Mouse (Mus musculus): ENCODE data around the gene Tspan1. TPM values are rescaled to one million over a fixed set of nuclear protein-coding genes. Genes with fewer than 3 reads are reported as not detected.

Gene Tspan1
- 2.1 and 6.4 TPM in 2 replicates for polyA plus RNA-seq (2015; fragmentation: Nextera tagmentation; extraction: Ambion mirVana)

GRCm38 (mm10) chr4:116167404-116167803, at the start of gene Tspan1:
Tspan1 (minus strand) TSS chr4:116167601.
- peaks cover 21% of the 10 kb centered on the region for H3K4me1 ChIP-seq
- H3K4me3 ChIP-seq (replicated peaks), result no peak within 1 kb of the TSS
- H3K36me3 ChIP-seq, result no peaks in the 10 kb centered on the region
- H3K9ac ChIP-seq, result no peak within 1 kb of the TSS
- 37% methylated on average over 7 of the region's 7 CpGs for WGBS
- no peaks in the 10 kb centered on the region for H3K9me3 ChIP-seq (replicated peaks)
- H3K27ac ChIP-seq, result no peak within 1 kb of the TSS
- no peak within 1 kb of the TSS for H3K4me2 ChIP-seq
- no peak for ATAC-seq (replicated peaks; ENCODE audit: low FRiP score)
- no peaks in the 10 kb centered on the region for H3K27me3 ChIP-seq

DNA sequence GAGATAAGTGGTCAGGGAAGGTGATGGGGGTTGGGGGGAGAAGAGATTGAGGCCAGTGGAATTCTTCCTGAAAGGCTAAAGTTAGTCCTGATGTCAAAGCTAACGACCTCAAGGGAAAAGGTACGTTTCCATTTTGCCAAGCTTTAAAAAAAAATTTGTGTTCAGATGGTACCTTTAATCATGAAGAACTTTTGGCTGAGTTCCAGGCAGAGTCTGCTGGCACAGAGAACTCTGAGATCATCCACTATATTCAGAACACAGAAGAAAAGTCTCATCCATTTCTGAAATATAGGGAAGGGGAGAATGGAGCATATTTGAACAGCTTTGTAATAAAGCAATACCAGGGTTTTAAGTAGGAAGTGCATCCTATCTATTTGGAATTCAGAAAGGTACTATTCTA, 49.6 kb upstream of the Tspan1 start:
- no peak overlapping the region for H3K4me3 ChIP-seq (replicated peaks)
- H3K4me1 ChIP-seq, result peaks cover 11% of the 10 kb centered on the region
- no peaks in the 10 kb centered on the region for H3K27me3 ChIP-seq
- no peak overlapping the region for H3K27ac ChIP-seq
- no peak for ATAC-seq (replicated peaks; ENCODE audit: low FRiP score)
- H3K9ac ChIP-seq, result no peak overlapping the region
- no peak overlapping the region for H3K4me2 ChIP-seq
- no peaks in the 10 kb centered on the region for H3K9me3 ChIP-seq (replicated peaks)
- 51% methylated on average over 2 of the region's 2 CpGs for WGBS
- H3K36me3 ChIP-seq, result no peaks in the 10 kb centered on the region

DNA sequence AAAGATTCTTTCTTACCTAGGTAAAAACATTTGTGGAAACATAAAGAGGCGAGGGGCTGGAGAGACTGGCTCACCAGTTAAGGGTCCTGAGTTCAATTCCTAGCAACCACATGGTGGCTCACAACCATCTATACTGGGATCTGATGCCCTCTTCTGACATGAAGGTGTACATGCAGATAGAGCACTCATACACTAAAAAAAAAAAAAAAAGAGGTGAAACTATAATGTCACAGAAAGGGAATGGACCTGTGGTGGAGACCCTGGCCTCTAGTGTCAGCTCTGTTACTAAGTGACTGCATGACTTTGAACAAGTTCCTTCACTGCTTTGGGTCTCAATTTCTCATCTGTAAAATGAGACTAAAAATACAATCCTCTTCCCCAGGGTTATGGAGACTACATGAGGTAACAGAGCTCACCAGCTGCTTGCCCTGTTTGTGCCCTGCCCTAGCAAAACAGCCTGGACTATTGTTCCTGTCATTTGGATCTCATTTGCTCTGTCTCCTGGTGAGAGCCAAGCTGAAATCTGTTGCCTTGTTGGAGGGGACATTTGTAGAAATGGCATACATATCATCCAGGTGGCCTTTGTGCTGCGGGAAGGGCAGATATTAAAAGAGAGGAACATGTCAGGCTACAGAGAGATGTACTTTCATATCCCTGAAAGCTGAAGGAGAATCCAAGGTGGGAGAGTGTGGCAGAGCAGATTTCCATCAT, 48.6 kb upstream of the Tspan1 start:
- Histone ChIP-seq H3K4me1 (peaks cover 11% of the 10 kb centered on the region), H3K4me2 (no peak overlapping the region), H3K36me3 (no peaks in the 10 kb centered on the region), H3K4me3 (replicated peaks) (no peak overlapping the region), H3K27me3 (no peaks in the 10 kb centered on the region), H3K9ac (no peak overlapping the region), H3K27ac (no peak overlapping the region), H3K9me3 (replicated peaks) (no peaks in the 10 kb centered on the region)
- whole genome bisulfite sequencing, result 87% methylated on average over 2 of the region's 2 CpGs
- no peak for ATAC-seq (replicated peaks; ENCODE audit: low FRiP score)

GRCm38 (mm10) chr4:116208891-116209290, 41.5 kb upstream of the Tspan1 start:
- H3K9ac ChIP-seq, result no peak overlapping the region
- no peaks in the 10 kb centered on the region for H3K36me3 ChIP-seq
- H3K4me2 ChIP-seq, result no peak overlapping the region
- no peak overlapping the region for H3K4me3 ChIP-seq (replicated peaks)
- 88% methylated on average over 1 of the region's 1 CpGs for WGBS
- no peaks in the 10 kb centered on the region for H3K4me1 ChIP-seq
- no peak overlapping the region for H3K27ac ChIP-seq
- no peaks in the 10 kb centered on the region for H3K9me3 ChIP-seq (replicated peaks)
- H3K27me3 ChIP-seq, result no peaks in the 10 kb centered on the region
- ATAC-seq (replicated peaks; ENCODE audit: low FRiP score), result no peak

GRCm38 (mm10) chr4:116206531-116206930, 39.1 kb upstream of the Tspan1 start:
- 63% methylated on average over 4 of the region's 4 CpGs for WGBS
- Histone ChIP-seq H3K27ac (no peak overlapping the region), H3K4me1 (no peaks in the 10 kb centered on the region), H3K36me3 (no peaks in the 10 kb centered on the region), H3K9ac (no peak overlapping the region), H3K9me3 (replicated peaks) (no peaks in the 10 kb centered on the region), H3K4me2 (no peak overlapping the region), H3K4me3 (replicated peaks) (no peak overlapping the region), H3K27me3 (no peaks in the 10 kb centered on the region)
- ATAC-seq (replicated peaks; ENCODE audit: low FRiP score), result no peak

DNA sequence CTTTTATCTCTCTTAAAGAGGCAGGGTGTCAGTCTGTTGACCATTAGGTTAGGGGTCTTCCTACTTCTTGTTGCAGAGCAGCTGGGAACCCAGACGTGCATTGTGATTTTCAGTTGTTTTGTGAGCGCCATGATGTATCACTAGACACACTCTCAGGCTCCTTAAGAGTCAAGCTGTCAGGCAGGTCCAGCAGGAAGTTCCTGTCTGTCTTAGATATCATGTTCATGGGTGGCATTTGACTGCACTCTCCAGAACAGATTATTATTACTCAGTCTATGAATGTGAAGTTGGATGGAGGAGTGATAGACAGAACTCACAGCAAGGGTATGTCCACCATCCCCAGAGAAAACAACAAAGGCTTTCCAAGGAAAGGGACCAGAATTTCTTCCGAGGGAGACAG, 37.0 kb upstream of the Tspan1 start:
- no peaks in the 10 kb centered on the region for H3K36me3 ChIP-seq
- H3K4me1 ChIP-seq, result no peaks in the 10 kb centered on the region
- no peaks in the 10 kb centered on the region for H3K27me3 ChIP-seq
- H3K4me3 ChIP-seq (replicated peaks), result no peak overlapping the region
- no peak overlapping the region for H3K9ac ChIP-seq
- no peaks in the 10 kb centered on the region for H3K9me3 ChIP-seq (replicated peaks)
- H3K27ac ChIP-seq, result no peak overlapping the region
- no peak overlapping the region for H3K4me2 ChIP-seq
- 59% methylated on average over 3 of the region's 3 CpGs for WGBS
- ATAC-seq (replicated peaks; ENCODE audit: low FRiP score), result no peak

GRCm38 (mm10) chr4:116198422-116198821, 31.0 kb upstream of the Tspan1 start:
- no peak overlapping the region for H3K4me2 ChIP-seq
- H3K9me3 ChIP-seq (replicated peaks), result no peaks in the 10 kb centered on the region
- no peak overlapping the region for H3K4me3 ChIP-seq (replicated peaks)
- no peaks in the 10 kb centered on the region for H3K4me1 ChIP-seq
- no peaks in the 10 kb centered on the region for H3K36me3 ChIP-seq
- ATAC-seq (replicated peaks; ENCODE audit: low FRiP score), result no peak
- no peaks in the 10 kb centered on the region for H3K27me3 ChIP-seq
- no peak overlapping the region for H3K27ac ChIP-seq
- WGBS, result 68% methylated on average over 2 of the region's 2 CpGs
- H3K9ac ChIP-seq, result no peak overlapping the region

DNA sequence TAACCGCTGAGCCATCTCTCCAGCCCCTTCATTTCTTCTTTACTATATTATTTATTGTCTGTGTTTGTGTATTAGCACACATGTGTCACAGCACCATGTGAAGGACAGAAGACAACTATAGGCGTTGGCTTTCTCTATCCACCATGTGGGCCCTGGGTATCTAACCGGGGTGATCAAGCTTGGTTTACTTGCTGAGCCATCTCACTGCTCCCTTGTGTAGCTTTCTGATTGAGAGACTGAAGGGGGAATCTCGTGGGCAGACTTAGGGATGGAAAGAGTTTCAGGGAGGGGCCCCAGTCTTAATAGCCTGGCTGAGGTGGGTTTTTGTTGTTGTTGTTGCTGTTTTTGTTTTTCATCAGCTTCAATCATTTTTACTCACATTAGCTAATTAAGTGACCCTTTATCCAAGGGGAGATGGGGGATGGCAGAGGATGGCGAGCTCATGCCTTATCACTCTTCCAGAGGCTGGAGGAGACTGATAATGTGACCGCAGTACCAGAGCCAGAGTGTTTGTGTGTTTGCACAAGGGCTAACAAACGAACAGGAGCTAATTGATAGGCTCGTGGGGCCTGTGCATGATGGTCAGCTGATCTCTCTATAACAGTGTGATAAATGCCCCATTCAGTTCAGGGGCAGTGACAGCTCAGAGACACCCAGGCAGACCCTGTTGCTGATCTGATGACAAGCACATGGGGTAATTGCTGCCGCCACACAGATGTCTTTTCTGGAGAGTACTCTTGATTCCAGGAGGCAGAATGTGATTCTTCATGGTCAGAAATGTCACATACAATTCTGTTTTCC, 26.4 kb upstream of the Tspan1 start:
- 62% methylated on average over 9 of the region's 9 CpGs for WGBS
- Histone ChIP-seq H3K27ac (no peak overlapping the region), H3K27me3 (no peaks in the 10 kb centered on the region), H3K4me1 (0 out of 2 replicates have a peak, but pooled peaks cover 4% of the 10 kb centered on the region), H3K4me3 (replicated peaks) (no peak overlapping the region), H3K4me2 (no peak overlapping the region), H3K36me3 (no peaks in the 10 kb centered on the region), H3K9ac (no peak overlapping the region), H3K9me3 (replicated peaks) (no peaks in the 10 kb centered on the region)
- ATAC-seq (replicated peaks; ENCODE audit: low FRiP score), result 0 out of 2 replicates have a peak, but pooled peaks have one; percentile 43

DNA sequence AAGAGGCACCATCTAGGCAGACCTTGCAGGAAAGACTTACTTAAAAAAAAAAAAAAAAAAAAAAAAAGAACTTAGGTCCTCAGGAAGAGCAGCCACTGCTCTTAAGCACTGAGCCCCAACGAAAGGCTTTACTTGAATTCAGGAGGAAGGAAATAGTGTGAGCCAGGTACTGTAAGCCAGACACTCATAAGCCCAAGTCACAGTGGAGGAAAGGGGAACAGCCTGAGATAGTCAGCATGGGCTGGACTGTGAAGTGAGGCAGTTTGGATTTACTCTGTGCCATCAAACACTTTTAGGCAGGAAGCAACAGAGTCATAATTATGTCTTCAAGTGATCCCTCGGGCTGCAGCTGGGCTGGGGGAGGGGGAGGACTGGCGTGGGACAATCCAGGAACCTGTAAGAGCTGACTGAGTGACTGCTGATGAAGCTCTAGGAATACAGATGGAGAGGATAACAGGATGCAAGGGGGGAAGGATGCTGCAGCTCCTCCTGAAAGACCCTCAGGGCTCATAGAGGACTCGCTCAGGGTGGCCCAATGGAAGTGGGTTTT, 25.0 kb upstream of the Tspan1 start:
- Histone ChIP-seq H3K4me3 (replicated peaks) (no peak overlapping the region), H3K4me1 (0 out of 2 replicates have a peak, but pooled peaks cover 4% of the 10 kb centered on the region), H3K9ac (no peak overlapping the region), H3K27me3 (no peaks in the 10 kb centered on the region), H3K36me3 (no peaks in the 10 kb centered on the region), H3K4me2 (no peak overlapping the region), H3K9me3 (replicated peaks) (no peaks in the 10 kb centered on the region), H3K27ac (no peak overlapping the region)
- 22% methylated on average over 4 of the region's 4 CpGs for WGBS
- no peak for ATAC-seq (replicated peaks; ENCODE audit: low FRiP score)

DNA sequence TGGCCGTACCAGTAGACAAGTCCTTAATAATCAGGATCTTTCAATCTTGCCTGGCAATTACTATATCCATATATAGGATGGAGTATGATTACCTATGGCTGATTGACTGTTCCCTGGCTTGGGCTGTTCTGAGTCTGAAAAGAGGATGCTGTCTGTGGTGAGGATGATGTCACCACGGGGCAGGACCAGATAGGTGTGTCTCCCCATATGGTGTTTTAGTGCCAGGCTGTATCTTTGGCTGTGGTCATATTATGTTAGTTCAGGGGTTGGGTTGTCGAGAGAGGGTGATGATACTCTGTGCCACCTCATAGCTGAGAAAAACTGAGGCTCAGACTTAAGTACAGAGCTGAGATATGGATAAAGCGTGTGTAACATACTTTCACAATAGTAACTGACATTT, 17.7 kb upstream of the Tspan1 start:
- no peaks in the 10 kb centered on the region for H3K9me3 ChIP-seq (replicated peaks)
- no peak overlapping the region for H3K27ac ChIP-seq
- WGBS, result 89% methylated on average over 4 of the region's 4 CpGs

DNA sequence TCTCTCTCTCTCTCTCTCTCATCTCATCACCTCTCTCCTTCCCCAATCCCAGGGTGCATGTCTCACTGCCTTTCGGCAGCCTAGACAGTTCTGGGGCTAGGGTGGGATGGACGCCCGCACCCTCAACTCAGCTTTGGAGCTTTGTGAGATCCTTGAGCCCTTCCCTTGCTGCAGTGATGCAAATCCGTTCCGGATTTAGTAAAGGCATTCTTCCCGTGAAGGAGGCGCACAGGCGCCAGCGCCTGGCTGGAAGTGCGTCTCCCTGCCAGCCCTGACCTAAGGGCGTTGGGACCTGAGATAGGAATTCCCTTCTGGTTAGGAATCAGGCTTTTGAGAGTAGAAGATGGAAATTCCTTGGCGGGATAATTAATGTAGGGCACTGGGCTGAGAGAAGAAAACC, 15.3 kb upstream of the Tspan1 start:
- H3K27me3 ChIP-seq, result no peaks in the 10 kb centered on the region
- H3K36me3 ChIP-seq, result no peaks in the 10 kb centered on the region
- no peaks in the 10 kb centered on the region for H3K9me3 ChIP-seq (replicated peaks)
- H3K4me2 ChIP-seq, result peak overlapping the region; percentile 44
- ATAC-seq (replicated peaks; ENCODE audit: low FRiP score), result no peak
- 9% methylated on average over 12 of the region's 12 CpGs for WGBS
- H3K9ac ChIP-seq, result peak overlapping the region; percentile 30; the same call in 1 of the 2 replicates
- H3K4me3 ChIP-seq (replicated peaks), result no peak overlapping the region; the same call in 1 of the 2 replicates
- H3K4me1 ChIP-seq, result peaks cover 17% of the 10 kb centered on the region
- peak overlapping the region; percentile 24; the same call in 1 of the 2 replicates for H3K27ac ChIP-seq

More for the DNA sequence above, 17.7 kb upstream of the Tspan1 start:
- Histone ChIP-seq H3K4me1 (peaks cover 14% of the 10 kb centered on the region), H3K4me2 (no peak overlapping the region), H3K27me3 (no peaks in the 10 kb centered on the region), H3K36me3 (no peaks in the 10 kb centered on the region), H3K9ac (no peak overlapping the region), H3K4me3 (replicated peaks) (no peak overlapping the region)
- ATAC-seq (replicated peaks; ENCODE audit: low FRiP score), result no peak

DNA sequence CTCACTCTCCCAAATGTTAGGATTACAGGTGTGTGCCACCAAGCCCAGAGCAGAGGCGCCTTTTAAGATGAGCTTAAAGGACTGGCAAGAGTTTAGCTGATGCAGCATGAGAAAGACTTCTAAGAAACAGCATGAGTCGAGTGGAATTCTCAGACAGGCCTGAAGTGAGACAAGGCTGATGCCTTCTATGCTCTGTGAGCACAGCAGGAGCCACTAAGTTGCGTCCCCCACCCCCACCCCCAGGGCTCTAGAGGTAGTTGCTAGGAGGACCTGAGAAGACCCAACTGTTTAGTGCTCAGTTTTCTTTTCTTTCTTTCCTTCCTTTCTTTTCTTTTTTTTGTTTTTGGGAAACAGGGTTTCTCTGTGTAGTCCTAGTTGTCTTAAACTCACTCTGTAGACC, 14.7 kb upstream of the Tspan1 start:
- H3K9me3 ChIP-seq (replicated peaks), result no peaks in the 10 kb centered on the region
- WGBS, result 70% methylated on average over 3 of the region's 3 CpGs
- H3K27me3 ChIP-seq, result no peaks in the 10 kb centered on the region
- H3K4me3 ChIP-seq (replicated peaks), result no peak overlapping the region
- H3K9ac ChIP-seq, result no peak overlapping the region
- no peaks in the 10 kb centered on the region for H3K36me3 ChIP-seq
- H3K4me2 ChIP-seq, result no peak overlapping the region
- no peak for ATAC-seq (replicated peaks; ENCODE audit: low FRiP score)
- H3K4me1 ChIP-seq, result peaks cover 24% of the 10 kb centered on the region
- H3K27ac ChIP-seq, result no peak overlapping the region
